Mouse (Mus musculus) myocyte (in vitro differentiated cells): ENCODE measurements around the gene Grsf1.

Experiments used
- MYOD1 ChIP-seq, 3 experiments: IDR thresholded peaks; one replicate each; pipeline ENCODE4 v1.6.1; 2011; ENCODE audit warnings: control low read depth in 2 of 3, low read depth in 2 of 3, mild to moderate bottlenecking in 2 of 3, moderate library complexity in 1 of 3; ENCODE audit not compliant: insufficient read length in 2 of 3, control insufficient read depth in 1 of 3
- USF1 ChIP-seq: IDR thresholded peaks from one replicate; pipeline ENCODE4 v1.6.1; 2011; ENCODE audit warnings: low read depth, mild to moderate bottlenecking, control low read depth, moderate library complexity

DNA sequence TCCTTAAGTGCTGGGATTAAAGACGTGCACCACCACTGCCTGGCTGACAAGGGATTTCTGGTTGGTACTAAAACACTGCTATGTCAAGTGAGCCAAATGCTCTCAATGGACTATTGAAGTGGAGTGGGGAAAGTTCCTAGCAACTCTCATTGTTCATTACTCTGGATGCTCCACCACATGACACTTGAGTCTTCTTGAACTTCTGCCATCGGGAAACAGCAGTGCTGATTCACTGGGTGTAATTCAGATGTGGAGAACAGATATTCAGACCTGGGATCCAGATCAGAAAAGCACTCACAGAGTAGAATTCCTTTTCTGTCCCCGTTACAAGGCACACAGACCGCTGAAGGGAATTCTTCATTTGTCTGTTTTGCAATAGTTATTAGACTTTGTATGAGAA is 27.6 kb upstream of the Grsf1 start:
- TF ChIP-seq USF1, result no peak
- no peak for TF ChIP-seq MYOD1 (IDR thresholded peaks at IDR 0.05; ENCODE audit: control insufficient read depth in 1 of 3, insufficient read length in 2 of 3, low read depth in 2 of 3)
